Mouse (Mus musculus) bone marrow macrophage, adult 2 months (primary cell): ENCODE results near the gene Tbcd.

Experiments
- CTCF ChIP-seq: IDR thresholded peaks from 2 replicates; pipeline ENCODE4 v1.5.1; 2012; ENCODE audit warnings: low read depth, mild to moderate bottlenecking, low read length, moderate library complexity
- POLR2A ChIP-seq: IDR thresholded peaks from 2 replicates; pipeline ENCODE4 v1.6.1; 2012; ENCODE audit warnings: mild to moderate bottlenecking, low read depth, low read length, borderline replicate concordance

DNA sequence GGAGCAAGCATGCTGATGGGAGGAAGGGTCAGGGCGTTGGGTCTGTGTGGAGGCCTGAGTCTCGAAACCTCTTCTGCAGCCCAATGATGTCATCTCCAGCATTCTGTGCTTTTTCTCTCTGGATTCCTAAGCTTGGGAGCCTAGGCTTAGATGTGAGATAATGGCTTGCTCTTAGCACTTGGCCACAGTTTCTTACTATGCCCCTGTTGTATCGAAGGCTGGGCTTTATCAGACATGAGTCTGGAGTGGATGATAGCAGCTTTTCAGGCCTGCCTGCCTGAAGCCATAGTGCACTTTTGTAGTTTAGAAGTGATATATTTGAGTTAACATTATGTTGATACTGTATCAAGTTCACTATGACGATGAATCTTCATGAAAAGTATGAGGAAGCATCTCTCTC lies 49.8 kb downstream of the Tbcd start:
- no peak for TF ChIP-seq CTCF
- TF ChIP-seq POLR2A: no peak
